Mouse (Mus musculus) right cerebral cortex, postnatal 4 days (tissue): ENCODE results near the gene Ap1s2.

ENCODE experiments used
- DNase-seq: peaks from one replicate; pipeline ENCODE4 v3.0.0-alpha.2; 2022

The Ap1s2 gene

GRCm38 (mm10) chrX:163981500-163981899 is 72.7 kb downstream of the Ap1s2 start:
- no peak for DNase-seq

GRCm38 (mm10) chrX:163982129-163982528 is 73.3 kb downstream of the Ap1s2 start:
- no peak for DNase-seq
